Mouse (Mus musculus): Measurements from ENCODE around the gene Nipbl.

The Nipbl gene

GRCm38 (mm10) chr15:8416500-8417138, 27.6 kb downstream of the Nipbl start:
- DNase-seq (ENCODE audit: low spot score), result no peak

GRCm38 (mm10) chr15:8413356-8413755, 30.9 kb downstream of the Nipbl start:
- DNase-seq (ENCODE audit: low spot score), result no peak

GRCm38 (mm10) chr15:8411873-8412272, 32.4 kb downstream of the Nipbl start:
- no peak for DNase-seq (ENCODE audit: low spot score)

- DNase-seq (ENCODE audit: low spot score), result no peak
Observed at GRCm38 (mm10) chr15:8411168-8411837, 33.0 kb downstream of the Nipbl start.

GRCm38 (mm10) chr15:8407082-8407481, 37.2 kb downstream of the Nipbl start:
- DNase-seq (ENCODE audit: low spot score), result no peak

GRCm38 (mm10) chr15:8406219-8406618, 38.0 kb downstream of the Nipbl start:
- DNase-seq (ENCODE audit: low spot score), result no peak

GRCm38 (mm10) chr15:8402591-8402990, 41.7 kb downstream of the Nipbl start:
- no peak for DNase-seq (ENCODE audit: low spot score)

GRCm38 (mm10) chr15:8401536-8401935, 42.7 kb downstream of the Nipbl start:
- no peak for DNase-seq (ENCODE audit: low spot score)

- DNase-seq (ENCODE audit: low spot score), result no peak
Observed at GRCm38 (mm10) chr15:8391764-8392163, 52.5 kb downstream of the Nipbl start.

GRCm38 (mm10) chr15:8382213-8382612, 62.0 kb downstream of the Nipbl start:
- no peak for DNase-seq (ENCODE audit: low spot score)

- no peak for DNase-seq (ENCODE audit: low spot score)
Observed at GRCm38 (mm10) chr15:8375657-8376056, 68.6 kb downstream of the Nipbl start.

GRCm38 (mm10) chr15:8374724-8375123, 69.5 kb downstream of the Nipbl start:
- DNase-seq (ENCODE audit: low spot score), result no peak

GRCm38 (mm10) chr15:8347104-8347773, 97.0 kb downstream of the Nipbl start:
- no peak for DNase-seq (ENCODE audit: low spot score)

GRCm38 (mm10) chr15:8340596-8340995, 103.7 kb downstream of the Nipbl start:
- no peak for DNase-seq (ENCODE audit: low spot score)

- DNase-seq (ENCODE audit: low spot score), result no peak
Observed at GRCm38 (mm10) chr15:8331547-8331946, 112.7 kb downstream of the Nipbl start.

- DNase-seq (ENCODE audit: low spot score), result no peak
Observed at GRCm38 (mm10) chr15:8325629-8326028, 118.6 kb downstream of the Nipbl start.

- no peak for DNase-seq (ENCODE audit: low spot score)
Observed at GRCm38 (mm10) chr15:8324833-8325232, 119.4 kb downstream of the Nipbl start.

GRCm38 (mm10) chr15:8324061-8324460, 120.2 kb downstream of the Nipbl start:
- no peak for DNase-seq (ENCODE audit: low spot score)

- no peak for DNase-seq (ENCODE audit: low spot score)
Observed at GRCm38 (mm10) chr15:8321491-8321890, 122.8 kb downstream of the Nipbl start.

- DNase-seq (ENCODE audit: low spot score), result no peak
Observed at GRCm38 (mm10) chr15:8319191-8319590, 125.1 kb downstream of the Nipbl start.

GRCm38 (mm10) chr15:8317381-8317780, 126.9 kb downstream of the Nipbl start:
- no peak for DNase-seq (ENCODE audit: low spot score)

- no peak for DNase-seq (ENCODE audit: low spot score)
Observed at GRCm38 (mm10) chr15:8305474-8305873, 138.8 kb downstream of the Nipbl start.

- DNase-seq (ENCODE audit: low spot score), result no peak
Observed at GRCm38 (mm10) chr15:8302944-8303343, 141.3 kb downstream of the Nipbl start.
